Mouse (Mus musculus) liver, embryonic 16.5 days (tissue): ENCODE data around the gene P3h1. TPM values are rescaled to one million over a fixed set of nuclear protein-coding genes. Genes with fewer than 3 reads are reported as not detected.

ENCODE experiments used
- ATAC-seq: fragments of 200-750 bp; cut with Nextera tagmentation; 2 replicates; pipeline ENCODE4 v1.8.0; 2017; ENCODE audit warnings: low read depth, mild to moderate bottlenecking, moderate number of reproducible peaks, moderate library complexity
- H3K27ac ChIP-seq: fragments of 300-500 bp; sonication (generic); 2 replicates; pipeline ENCODE4 v1.5.1; 2014; ENCODE audit warnings: mild to moderate bottlenecking, low read length
- H3K27me3 ChIP-seq: fragments of 300-500 bp; sonication (generic); 2 replicates; pipeline ENCODE4 v1.6.1; 2014; ENCODE audit warnings: low read depth, low read length, mixed read lengths; ENCODE audit not compliant: control insufficient read depth, insufficient read depth
- H3K36me3 ChIP-seq: fragments of 300-500 bp; sonication (generic); 2 replicates; pipeline ENCODE4 v1.6.1; 2014; ENCODE audit warnings: mild to moderate bottlenecking; ENCODE audit not compliant: control insufficient read depth, insufficient read depth
- H3K4me1 ChIP-seq: fragments of 300-500 bp; sonication (generic); 2 replicates; pipeline ENCODE4 v1.6.1; 2014; ENCODE audit warnings: low read depth, low read length, mixed read lengths; ENCODE audit not compliant: control insufficient read depth
- H3K4me2 ChIP-seq: fragments of 300-500 bp; sonication (generic); 2 replicates; pipeline ENCODE4 v1.6.1; 2014; ENCODE audit warnings: low read depth, low read length, mixed read lengths
- H3K4me3 ChIP-seq: fragments of 300-500 bp; sonication (generic); 2 replicates; pipeline ENCODE4 v1.5.1; 2014; ENCODE audit warnings: low read depth, mild to moderate bottlenecking, low read length
- H3K9ac ChIP-seq: fragments of 300-500 bp; sonication (generic); 2 replicates; pipeline ENCODE4 v1.6.1; 2014; ENCODE audit warnings: low read depth, low read length
- H3K9me3 ChIP-seq: fragments of 300-500 bp; sonication (generic); replicated peaks from 2 replicates; pipeline ENCODE4 v1.6.1; 2016; ENCODE audit warnings: low read length; ENCODE audit not compliant: control insufficient read depth
- WGBS: fragments of 180-500 bp; shearing (Covaris S2); extraction: QIAGEN DNeasy Blood & Tissue Kit; methylation state at CpG from one replicate; pipeline ENCODE4 v1.1.7; 2014; ENCODE audit not compliant: insufficient replicate concordance; 5-methylcytosine and 5-hydroxymethylcytosine counted together
- polyA plus RNA-seq: library from polyadenylated mRNA; unstranded; fragments of >200 nt; fragmentation: Nextera tagmentation; extraction: Ambion mirVana; gene quantifications from 2 replicates; pipeline ENCODE4 v1.2.1, GENCODE M21; 2015

Gene P3h1
- polyA plus RNA-seq, 1 experiment from 2014 or later = 9.0 TPM

DNA sequence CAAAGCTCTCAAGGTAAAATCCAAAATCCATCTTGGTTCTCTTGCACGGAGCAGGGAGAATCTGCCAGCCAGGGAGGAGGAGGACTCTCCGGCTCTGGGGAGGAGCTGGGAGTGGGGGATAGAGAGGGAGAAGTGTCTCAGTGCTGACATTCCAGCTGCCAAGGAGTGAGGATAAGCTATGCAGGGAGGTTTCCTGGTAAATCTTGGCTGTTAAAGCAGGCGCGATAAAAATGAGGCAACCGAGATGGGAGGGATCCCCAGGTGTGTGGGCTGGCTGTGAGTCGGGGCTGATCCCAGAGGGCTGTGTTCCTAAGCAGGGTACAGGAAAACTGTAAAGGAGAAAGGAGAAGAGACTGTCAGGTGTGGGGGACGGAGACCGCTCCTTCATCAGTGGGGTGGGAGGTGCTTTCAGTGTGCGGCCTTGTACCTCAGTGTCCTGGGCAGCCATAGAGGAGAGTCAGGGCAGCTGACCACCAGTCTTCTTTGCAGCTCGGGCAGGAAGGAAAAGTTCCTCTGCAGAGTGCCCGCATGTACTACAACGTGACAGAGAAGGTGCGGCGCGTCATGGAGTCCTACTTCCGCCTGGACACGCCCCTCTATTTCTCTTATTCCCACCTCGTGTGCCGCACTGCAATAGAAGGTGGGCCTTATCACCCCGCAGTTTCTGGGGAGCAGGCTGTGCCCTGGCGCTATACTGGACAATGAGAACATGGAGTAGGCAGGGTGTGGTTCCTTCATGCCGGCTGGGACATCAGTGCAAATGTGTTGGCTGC, 11.9 kb downstream of the P3h1 start:
- H3K9me3 ChIP-seq = no peaks in the 10 kb centered on the region
- peaks cover 2% of the 10 kb centered on the region for H3K4me1 ChIP-seq
- no peak for ATAC-seq
- no peaks in the 10 kb centered on the region for H3K36me3 ChIP-seq
- no peak overlapping the region for H3K4me2 ChIP-seq
- H3K4me3 ChIP-seq = no peak overlapping the region
- no peaks in the 10 kb centered on the region for H3K27me3 ChIP-seq
- WGBS = 79% methylated on average over 22 of the region's 22 CpGs
- no peak overlapping the region for H3K27ac ChIP-seq
- H3K9ac ChIP-seq = no peak overlapping the region

GRCm38 (mm10) chr4:119245556-119245955, 12.8 kb downstream of the P3h1 start:
- WGBS = 70% methylated on average over 7 of the region's 7 CpGs
- H3K4me2 ChIP-seq = no peak overlapping the region
- no peak overlapping the region for H3K4me3 ChIP-seq
- no peaks in the 10 kb centered on the region for H3K36me3 ChIP-seq
- H3K9me3 ChIP-seq = no peaks in the 10 kb centered on the region
- no peak overlapping the region for H3K27ac ChIP-seq
- H3K4me1 ChIP-seq = no peaks in the 10 kb centered on the region
- H3K9ac ChIP-seq = no peak overlapping the region
- H3K27me3 ChIP-seq = no peaks in the 10 kb centered on the region
- no peak for ATAC-seq

- Histone ChIP-seq H3K27ac (no peak overlapping the region), H3K9ac (no peak overlapping the region), H3K27me3 (no peaks in the 10 kb centered on the region), H3K4me2 (no peak overlapping the region), H3K9me3 (no peaks in the 10 kb centered on the region), H3K4me1 (no peaks in the 10 kb centered on the region), H3K4me3 (no peak overlapping the region), H3K36me3 (no peaks in the 10 kb centered on the region)
- no peak for ATAC-seq
- WGBS = 80% methylated on average over 9 of the region's 9 CpGs
These were observed 13.2 kb downstream of the P3h1 start for GRCm38 (mm10) chr4:119245961-119246360.

- Histone ChIP-seq H3K36me3 (no peaks in the 10 kb centered on the region), H3K9me3 (no peaks in the 10 kb centered on the region), H3K4me2 (no peak overlapping the region), H3K4me3 (no peak overlapping the region), H3K9ac (no peak overlapping the region), H3K27me3 (no peaks in the 10 kb centered on the region), H3K4me1 (no peaks in the 10 kb centered on the region), H3K27ac (no peak overlapping the region)
- 69% methylated on average over 14 of the region's 14 CpGs for WGBS
- ATAC-seq = no peak
These were observed 14.0 kb downstream of the P3h1 start for GRCm38 (mm10) chr4:119246688-119247225.

DNA sequence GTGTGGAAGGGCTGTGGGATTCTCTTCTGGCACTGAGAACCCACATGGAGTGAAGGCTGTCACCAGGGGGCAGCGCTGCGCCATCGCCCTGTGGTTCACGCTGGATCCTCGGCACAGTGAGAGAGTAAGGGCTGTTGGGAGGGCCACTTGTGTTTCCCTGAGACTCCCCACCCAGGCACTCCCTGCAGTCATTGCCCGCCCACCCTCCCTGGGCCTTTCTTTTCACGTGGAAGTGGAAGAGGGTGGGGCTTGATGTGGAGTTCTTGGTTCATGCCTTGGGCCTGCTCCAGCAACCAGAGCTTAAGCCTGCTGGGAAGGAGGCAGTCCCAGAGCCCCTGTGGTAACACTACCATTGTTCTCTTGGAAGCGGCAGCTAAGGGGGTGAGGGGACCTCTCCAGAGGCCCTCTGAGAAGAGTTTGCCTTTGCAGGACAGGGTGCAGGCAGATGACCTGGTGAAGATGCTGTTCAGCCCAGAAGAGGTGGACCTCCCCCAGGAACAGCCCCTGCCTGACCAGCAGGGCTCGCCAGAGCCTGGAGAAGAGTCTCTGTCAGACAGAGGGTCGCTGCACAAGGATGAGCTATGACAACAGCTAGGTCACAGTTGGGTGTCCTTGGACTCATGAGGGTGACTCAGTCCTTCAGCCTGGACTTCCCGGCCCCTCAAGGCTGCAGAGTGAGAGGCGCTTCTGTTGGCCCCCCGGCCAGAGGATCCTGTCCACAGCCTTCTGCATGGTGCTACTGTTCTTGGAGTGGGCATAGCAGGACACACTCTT, 14.9 kb downstream of the P3h1 start:
- WGBS = 34% methylated on average over 13 of the region's 13 CpGs
- H3K4me1 ChIP-seq = no peaks in the 10 kb centered on the region
- H3K9me3 ChIP-seq = no peaks in the 10 kb centered on the region
- no peak overlapping the region for H3K4me2 ChIP-seq
- no peak overlapping the region for H3K27ac ChIP-seq
- ATAC-seq = no peak
- no peak overlapping the region for H3K9ac ChIP-seq
- no peak overlapping the region for H3K4me3 ChIP-seq
- H3K27me3 ChIP-seq = no peaks in the 10 kb centered on the region
- no peaks in the 10 kb centered on the region for H3K36me3 ChIP-seq

DNA sequence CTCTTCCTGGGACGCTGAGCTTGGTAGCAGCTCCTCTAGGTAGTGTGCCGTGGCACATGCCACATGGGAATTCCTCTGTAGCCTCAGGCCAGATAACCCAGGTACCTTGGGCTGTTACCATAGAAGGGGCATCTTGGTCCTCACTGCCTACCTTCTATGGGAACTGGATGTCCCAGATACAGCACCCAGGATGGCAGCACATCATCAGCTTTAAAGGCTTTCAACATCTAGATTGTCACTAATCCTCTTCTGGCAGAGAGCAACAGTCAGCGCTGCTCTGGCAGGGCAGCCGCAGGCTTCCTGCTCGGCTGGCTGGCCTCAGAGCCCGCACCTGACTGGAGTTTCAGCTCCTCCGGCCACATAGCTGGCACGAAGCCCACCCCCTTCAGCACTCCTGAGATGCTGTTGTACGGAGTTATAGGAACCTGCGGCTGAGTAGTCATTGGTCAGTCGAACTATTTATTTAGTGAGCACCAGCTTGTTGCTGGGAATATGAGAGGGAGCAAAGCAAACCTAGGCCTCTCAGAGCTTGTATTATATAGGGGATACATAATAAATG, 15.8 kb downstream of the P3h1 start:
- WGBS = 76% methylated on average over 11 of the region's 11 CpGs
- Histone ChIP-seq H3K4me2 (no peak overlapping the region), H3K27me3 (no peaks in the 10 kb centered on the region), H3K9me3 (no peaks in the 10 kb centered on the region), H3K4me3 (no peak overlapping the region), H3K36me3 (no peaks in the 10 kb centered on the region), H3K9ac (no peak overlapping the region), H3K27ac (no peak overlapping the region), H3K4me1 (no peaks in the 10 kb centered on the region)
- ATAC-seq = no peak

DNA sequence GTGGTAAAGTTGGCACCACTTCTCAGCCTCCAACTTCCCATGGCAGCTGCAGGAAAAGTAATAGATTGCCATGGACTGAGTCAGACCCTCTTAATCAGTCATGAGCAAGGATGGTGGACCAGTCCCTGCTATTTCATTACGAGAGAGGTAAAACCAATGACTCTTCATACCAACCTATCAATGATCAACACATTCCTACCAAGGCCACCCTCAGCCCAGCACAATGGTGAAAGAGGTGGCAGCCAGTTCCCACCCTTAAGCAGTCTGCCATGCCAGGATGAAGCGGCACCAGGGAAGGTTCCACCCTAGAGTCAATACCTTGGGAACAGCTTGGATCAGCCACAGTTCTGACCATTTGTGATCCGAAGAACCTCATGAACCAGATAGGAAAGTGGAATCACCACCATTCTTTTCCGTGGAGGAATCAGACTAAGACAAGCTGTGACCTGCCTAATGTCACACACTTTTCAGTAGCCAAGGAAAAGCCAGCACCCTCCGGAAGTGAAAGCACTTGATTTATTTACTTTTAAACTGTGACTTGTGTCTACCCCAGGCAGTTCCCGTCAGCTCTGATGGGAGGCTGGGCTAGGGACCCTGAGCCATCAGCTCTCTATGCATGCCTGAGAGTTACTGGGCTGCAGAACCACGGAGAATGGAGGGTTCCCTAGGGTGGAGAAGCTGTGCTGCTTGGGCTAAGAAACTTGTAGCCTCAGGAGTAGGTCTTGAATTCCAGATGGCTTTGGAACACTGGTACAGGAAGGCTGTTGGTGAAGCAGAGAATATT, 19.5 kb downstream of the P3h1 start:
- Histone ChIP-seq H3K36me3 (no peaks in the 10 kb centered on the region), H3K27ac (no peak overlapping the region), H3K9me3 (no peaks in the 10 kb centered on the region), H3K27me3 (no peaks in the 10 kb centered on the region), H3K4me1 (no peaks in the 10 kb centered on the region), H3K4me3 (no peak overlapping the region), H3K4me2 (no peak overlapping the region), H3K9ac (no peak overlapping the region)
- WGBS = 47% methylated on average over 7 of the region's 7 CpGs
- no peak for ATAC-seq

- no peak overlapping the region for H3K4me2 ChIP-seq
- no peaks in the 10 kb centered on the region for H3K4me1 ChIP-seq
- no peaks in the 10 kb centered on the region for H3K27me3 ChIP-seq
- H3K27ac ChIP-seq = no peak overlapping the region
- no peak for ATAC-seq
- H3K9ac ChIP-seq = no peak overlapping the region
- H3K9me3 ChIP-seq = no peaks in the 10 kb centered on the region
- H3K4me3 ChIP-seq = no peak overlapping the region
- no peaks in the 10 kb centered on the region for H3K36me3 ChIP-seq
- WGBS = 57% methylated on average over 9 of the region's 9 CpGs
These were observed 21.4 kb downstream of the P3h1 start for GRCm38 (mm10) chr4:119254012-119254618.
